Mouse (Mus musculus) bone marrow, adult 2 months (tissue): ENCODE measurements around the gene Lmtk2. TPM values are rescaled to one million over a fixed set of nuclear protein-coding genes. Genes with fewer than 3 reads are reported as not detected.

ENCODE experiments used
- H3K27ac ChIP-seq: fragments of 200-500 bp; 2 replicates; pipeline ENCODE4 v1.5.1; 2012; ENCODE audit warnings: low read depth, mild to moderate bottlenecking, control low read depth, inconsistent platforms, low read length; ENCODE audit not compliant: control insufficient read depth, poor library complexity, insufficient read depth
- H3K4me1 ChIP-seq: fragments of 200-500 bp; 2 replicates; pipeline ENCODE4 v1.6.1; 2011; ENCODE audit warnings: low read length; ENCODE audit not compliant: control insufficient read depth, insufficient read depth
- H3K4me3 ChIP-seq: fragments of 200-500 bp; replicated peaks from 2 replicates; pipeline ENCODE3; 2011; ENCODE audit warnings: mild to moderate bottlenecking, low read depth, low read length, control low read depth; ENCODE audit not compliant: control insufficient read depth
- CTCF ChIP-seq: fragments of 200-500 bp; IDR thresholded peaks from 2 replicates; pipeline ENCODE4 v1.5.1; 2011; ENCODE audit warnings: low read length, control low read depth; ENCODE audit not compliant: control insufficient read depth, insufficient read depth
- POLR2A ChIP-seq: fragments of 200-500 bp; IDR thresholded peaks from 2 replicates; pipeline ENCODE4 v1.6.1; 2011; ENCODE audit warnings: low read depth, mild to moderate bottlenecking, control low read depth, low read length, borderline replicate concordance; ENCODE audit not compliant: control insufficient read depth
- WGBS: fragments of 180-500 bp; shearing (Covaris S2); methylation state at CpG from one replicate; pipeline ENCODE4 v1.1.7; 2018; 5-methylcytosine and 5-hydroxymethylcytosine counted together
- polyA plus RNA-seq: library from polyadenylated mRNA; stranded (reverse); fragments of >200 nt; gene quantifications from 2 replicates; pipeline ENCODE4 v1.2.4, GENCODE M21; 2011; ENCODE audit warnings: low replicate concordance; ENCODE audit not compliant: missing spikeins, insufficient read depth, insufficient read length

Lmtk2 gene
- polyA plus RNA-seq, result 4.3 and 5.5 TPM in 2 replicates

DNA sequence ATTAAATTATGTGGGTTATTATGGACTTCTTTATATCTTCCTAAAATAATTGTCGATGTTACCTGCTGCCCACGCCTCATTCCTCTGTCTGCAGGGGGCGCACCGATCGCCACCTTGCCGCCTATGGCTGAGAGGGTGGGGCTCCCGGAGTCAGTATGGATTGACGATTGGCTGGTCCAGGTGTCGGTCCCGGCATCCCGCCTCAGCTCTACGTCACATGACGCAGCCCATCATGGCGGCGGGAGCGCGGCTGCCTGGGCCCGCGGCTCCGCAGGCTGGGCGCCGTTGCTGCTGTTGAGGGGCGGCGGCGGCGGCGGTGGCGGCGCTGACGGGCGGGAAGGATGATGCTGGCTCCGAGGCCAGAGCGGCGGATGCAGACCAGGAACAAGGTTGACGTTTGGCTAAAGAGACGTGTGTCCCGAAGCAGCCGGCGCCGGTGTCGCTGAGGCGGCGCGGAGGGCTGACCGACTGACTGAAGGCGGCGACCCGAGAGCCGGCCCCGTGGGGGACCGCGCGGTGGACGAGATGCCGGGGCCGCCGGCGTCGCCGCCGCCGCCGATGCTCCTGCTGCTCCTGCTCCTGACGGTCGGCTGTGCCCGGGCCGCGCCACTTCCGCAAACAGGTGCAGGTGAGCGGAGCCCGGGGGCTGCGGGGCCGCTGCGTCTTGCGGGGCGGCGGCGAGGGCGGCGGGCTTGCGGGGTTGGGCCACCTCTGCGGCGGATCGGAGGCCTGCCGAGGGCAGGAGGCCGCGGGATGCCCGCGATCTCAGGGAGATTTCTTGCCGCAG lies at the start of gene Lmtk2:
Lmtk2 (plus strand) TSS at position 288 of the 787 bp plus-strand sequence.
- Histone ChIP-seq H3K4me1 (peaks cover 4% of the 10 kb centered on the region; the same call in 1 of the 2 replicates), H3K27ac (peak within 1 kb of the TSS; percentile 83), H3K4me3 (peak within 1 kb of the TSS; percentile 95)
- TF ChIP-seq POLR2A (peak; percentile 91; the same call in 1 of the 2 replicates), CTCF (peak; percentile 92)
- under 1% methylated on average over 88 of the region's 90 CpGs for WGBS

DNA sequence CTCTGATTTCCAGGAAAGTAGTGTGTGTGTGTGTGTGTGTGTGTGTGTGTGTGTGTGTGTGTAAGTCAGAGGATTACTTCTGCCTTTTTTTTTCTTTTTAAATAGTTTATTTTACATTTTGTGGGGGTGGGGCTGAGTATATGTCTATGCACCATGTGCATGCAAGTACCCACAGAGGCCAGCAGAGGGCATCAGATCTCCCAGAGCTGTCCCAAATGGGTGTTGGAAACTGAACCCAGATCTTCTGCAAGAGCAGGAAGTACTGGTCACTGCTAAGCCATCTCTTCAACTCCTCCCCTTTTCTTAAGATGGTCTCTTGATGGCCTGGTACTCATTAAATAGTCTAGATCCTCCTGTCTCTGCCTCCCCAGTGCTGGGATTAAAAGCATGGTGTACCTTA lies 49.0 kb upstream of the Lmtk2 start:
- no peaks in the 10 kb centered on the region for H3K4me1 ChIP-seq
- H3K4me3 ChIP-seq, result no peak overlapping the region
- TF ChIP-seq CTCF, result peak; percentile 68
- no peak for TF ChIP-seq POLR2A
- no peak overlapping the region for H3K27ac ChIP-seq

DNA sequence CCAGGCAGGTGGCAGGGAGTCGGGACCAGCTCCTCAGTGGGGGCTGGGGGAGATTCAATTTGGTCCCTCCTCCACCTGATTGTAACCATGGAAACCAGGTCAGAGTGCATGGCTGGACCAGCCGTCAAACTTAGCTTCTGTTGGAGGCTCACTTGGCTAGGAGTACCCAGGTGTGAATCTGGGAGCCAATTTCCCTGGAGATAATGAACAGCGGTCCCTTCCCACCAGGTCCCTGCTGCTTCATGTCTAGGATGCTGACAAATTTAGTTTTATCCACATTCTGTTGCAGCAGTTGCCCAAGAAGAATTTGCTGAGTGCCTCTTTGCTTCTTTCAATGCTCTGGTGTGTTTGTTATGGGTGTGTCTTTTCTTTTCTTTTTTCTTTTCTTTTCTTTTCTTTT lies 46.8 kb upstream of the Lmtk2 start:
- no peak overlapping the region for H3K27ac ChIP-seq
- TF ChIP-seq POLR2A (no peak), CTCF (no peak)
- WGBS, result 54% methylated on average over 3 of the region's 3 CpGs
- H3K4me3 ChIP-seq, result no peak overlapping the region
- no peaks in the 10 kb centered on the region for H3K4me1 ChIP-seq

DNA sequence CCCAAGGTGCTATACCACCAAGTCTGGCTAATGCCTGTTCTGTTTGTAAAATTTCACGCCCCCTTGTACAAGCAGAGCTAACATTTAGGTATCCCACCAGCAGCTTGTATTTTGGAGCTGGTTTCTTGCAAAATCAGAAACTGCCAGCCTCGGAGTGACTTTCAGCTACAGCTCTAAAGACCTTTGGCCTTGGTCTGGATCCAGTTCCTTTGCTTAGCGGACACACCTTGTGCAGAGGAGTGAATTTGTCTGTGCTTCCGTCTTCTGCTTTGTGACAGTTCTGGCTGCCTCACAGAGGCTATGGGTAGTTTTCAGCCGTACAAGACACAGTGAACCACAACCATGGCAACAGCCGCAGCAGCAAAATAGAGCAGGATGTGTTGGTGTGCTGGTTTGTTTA lies 45.9 kb upstream of the Lmtk2 start:
- H3K4me3 ChIP-seq, result no peak overlapping the region
- TF ChIP-seq POLR2A, result no peak
- TF ChIP-seq CTCF, result no peak
- H3K4me1 ChIP-seq, result no peaks in the 10 kb centered on the region
- 77% methylated on average over 6 of the region's 6 CpGs for WGBS
- no peak overlapping the region for H3K27ac ChIP-seq

DNA sequence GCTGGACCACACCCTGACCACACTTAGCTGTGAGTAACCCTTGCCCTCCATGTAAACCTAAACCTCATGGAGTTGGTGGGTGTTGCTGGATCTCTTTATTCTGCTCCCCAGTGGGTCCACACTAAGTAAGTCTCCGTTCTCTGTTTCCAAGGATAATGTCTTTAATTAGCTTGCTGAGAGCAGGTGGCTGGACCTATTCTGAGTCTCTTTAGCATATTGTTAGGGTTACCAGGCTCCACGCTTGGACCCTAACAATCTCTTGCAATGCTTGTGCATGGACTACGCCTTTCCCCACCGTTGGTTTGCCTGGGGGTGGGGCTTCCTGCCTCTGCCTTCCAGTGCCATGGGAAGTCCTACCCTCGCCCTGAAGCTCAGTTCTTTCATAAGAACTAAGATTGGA lies 36.1 kb upstream of the Lmtk2 start:
- TF ChIP-seq CTCF, result no peak
- TF ChIP-seq POLR2A, result no peak
- 66% methylated on average over 5 of the region's 5 CpGs for WGBS
- H3K4me1 ChIP-seq, result no peaks in the 10 kb centered on the region
- no peak overlapping the region for H3K4me3 ChIP-seq
- H3K27ac ChIP-seq, result no peak overlapping the region

DNA sequence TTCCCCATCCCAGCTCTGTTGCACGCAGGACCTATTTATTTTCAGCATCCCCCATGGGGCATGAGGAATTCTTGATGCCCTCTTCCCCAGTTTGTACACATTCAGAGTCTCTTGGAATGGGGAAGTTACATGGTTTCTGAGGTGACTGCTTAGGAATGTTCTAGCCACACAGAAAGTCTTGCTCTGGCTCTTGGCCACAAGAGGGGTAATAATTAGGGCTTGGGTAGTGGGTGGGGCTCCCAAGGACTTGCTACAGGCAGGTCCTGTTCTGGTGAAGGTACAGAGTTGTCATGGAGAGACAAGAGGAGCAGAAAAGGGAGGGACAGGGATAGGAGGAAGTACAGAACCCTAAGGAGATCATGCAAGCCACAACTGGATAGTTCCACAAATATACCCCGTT lies 34.2 kb upstream of the Lmtk2 start:
- Histone ChIP-seq H3K4me3 (no peak overlapping the region), H3K27ac (no peak overlapping the region), H3K4me1 (no peaks in the 10 kb centered on the region)
- 65% methylated on average over 2 of the region's 2 CpGs for WGBS
- TF ChIP-seq CTCF (no peak), POLR2A (no peak)

DNA sequence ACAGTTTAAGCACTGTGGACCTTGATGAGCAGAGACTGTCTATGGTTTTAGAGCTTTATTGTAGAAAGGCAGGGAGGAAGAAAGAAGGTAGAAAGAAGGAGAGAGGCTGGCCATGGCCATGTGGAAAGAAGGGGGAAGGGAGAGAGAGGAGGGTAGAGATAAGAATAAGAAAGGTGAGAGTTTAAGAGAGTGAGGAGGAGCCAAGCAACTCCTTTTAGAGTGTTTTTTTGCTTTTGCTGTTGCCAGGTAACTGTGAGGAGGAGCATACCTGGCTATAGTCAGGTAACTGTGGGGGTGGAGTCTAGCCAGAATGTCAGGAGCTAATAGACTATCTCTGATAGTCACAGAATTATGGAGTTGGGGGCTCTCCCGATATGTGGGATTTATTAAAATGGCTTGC lies 30.2 kb upstream of the Lmtk2 start:
- WGBS, result 89% methylated on average over 1 of the region's 1 CpGs
- TF ChIP-seq POLR2A (no peak), CTCF (no peak)
- H3K4me1 ChIP-seq, result no peaks in the 10 kb centered on the region
- H3K27ac ChIP-seq, result no peak overlapping the region
- H3K4me3 ChIP-seq, result no peak overlapping the region

DNA sequence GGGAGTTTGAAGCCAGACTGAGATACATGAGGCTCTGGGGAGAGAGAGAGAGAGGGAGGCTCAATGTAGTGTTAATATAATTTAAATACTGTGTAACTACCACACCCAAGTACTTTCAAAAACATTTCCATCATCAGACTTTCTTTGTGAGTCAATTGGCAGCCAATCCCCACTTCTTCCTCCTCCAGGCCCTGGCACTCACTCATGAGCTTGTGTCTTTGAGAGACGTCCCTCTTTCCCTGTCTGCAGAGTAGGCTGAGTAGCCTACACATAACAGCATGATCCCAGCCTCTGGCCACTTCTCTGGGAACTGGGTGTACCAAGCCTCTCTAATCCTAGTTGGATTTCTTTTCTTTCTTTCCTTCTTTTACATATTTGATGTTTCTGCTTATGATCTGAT lies 29.0 kb upstream of the Lmtk2 start:
- no peak overlapping the region for H3K4me3 ChIP-seq
- H3K27ac ChIP-seq, result no peak overlapping the region
- H3K4me1 ChIP-seq, result no peaks in the 10 kb centered on the region
- WGBS, result 52% methylated on average over 1 of the region's 1 CpGs
- no peak for TF ChIP-seq POLR2A
- no peak for TF ChIP-seq CTCF
